In genomic region chr4:129410991-129411390, GRCm38 (mm10) we compare ENCODE assay signal across 21 mouse cellular contexts. TPM values are rescaled to one million over a fixed set of nuclear protein-coding genes. Genes with fewer than 3 reads are reported as not detected.
"Had no signal": no experiment of that assay in that cellular context is flagged by ENCODE, and none has a peak within 500 bp of the region (broad histone marks: within the 10 kb centered on the region; RNA-seq: fewer than 3 reads in every experiment).

No protein-coding gene starts in this region.

- H3K27ac ChIP-seq: lung, embryonic 15.5 days; macrophage; midbrain, embryonic 13.5 days; midbrain, embryonic 15.5 days; neural tube, embryonic 12.5 days; stomach, embryonic 15.5 days had no signal

- ATAC-seq: liver, postnatal 0 days; lung, postnatal 0 days; midbrain, embryonic 13.5 days; midbrain, embryonic 15.5 days had no signal

- H3K4me3 ChIP-seq: lung, embryonic 15.5 days; megakaryocyte, embryonic 14.5 days; midbrain, embryonic 13.5 days; midbrain, embryonic 15.5 days; neural tube, embryonic 12.5 days; stomach, embryonic 15.5 days had no signal

- H3K4me1 ChIP-seq: midbrain, embryonic 13.5 days had no signal

- H3K36me3 ChIP-seq: lung, embryonic 15.5 days; midbrain, embryonic 13.5 days; midbrain, embryonic 15.5 days; neural tube, embryonic 12.5 days; stomach, embryonic 15.5 days had no signal

- H3K9me3 ChIP-seq: lung, embryonic 15.5 days; midbrain, embryonic 13.5 days; midbrain, embryonic 15.5 days; neural tube, embryonic 12.5 days; stomach, embryonic 15.5 days had no signal

- H3K27me3 ChIP-seq: lung, embryonic 15.5 days; midbrain, embryonic 13.5 days; midbrain, embryonic 15.5 days; stomach, embryonic 15.5 days had no signal

- DNase-seq: liver, postnatal 0 days; lung, adult 2 months; lung, postnatal 14 days; lung, postnatal 36 days; right cerebral cortex, postnatal 14 days; thymus, adult 2 months; thymus, postnatal 25 days; thymus, postnatal 4 days had no signal

- H3K4me2 ChIP-seq: lung, embryonic 15.5 days; midbrain, embryonic 11.5 days; midbrain, embryonic 13.5 days; midbrain, embryonic 15.5 days; neural tube, embryonic 12.5 days; stomach, embryonic 15.5 days had no signal

- H3K9ac ChIP-seq: liver, postnatal 0 days; lung, embryonic 15.5 days; midbrain, embryonic 13.5 days; midbrain, embryonic 15.5 days; neural tube, embryonic 12.5 days; stomach, embryonic 15.5 days had no signal

RNA-seq across cellular contexts. Expression of gene Zbtb8b, which starts 29.7 kb away (rescaled TPM):
- total RNA-seq: megakaryocyte progenitor cell, adult 5-6 weeks; monocyte, adult 5-6 weeks; neutrophil, adult 5-6 weeks had no signal
- polyA plus RNA-seq: macrophage; spleen, adult 2 months had no signal
